Mouse (Mus musculus): ENCODE data around the gene Nol12. TPM values are rescaled to one million over a fixed set of nuclear protein-coding genes. Genes with fewer than 3 reads are reported as not detected.
A peak's percentile ranks its signal among the peaks of the same experiment; 100 is the strongest.

Nol12 gene
- polyA plus RNA-seq, 1 experiment: 39.5 TPM

DNA sequence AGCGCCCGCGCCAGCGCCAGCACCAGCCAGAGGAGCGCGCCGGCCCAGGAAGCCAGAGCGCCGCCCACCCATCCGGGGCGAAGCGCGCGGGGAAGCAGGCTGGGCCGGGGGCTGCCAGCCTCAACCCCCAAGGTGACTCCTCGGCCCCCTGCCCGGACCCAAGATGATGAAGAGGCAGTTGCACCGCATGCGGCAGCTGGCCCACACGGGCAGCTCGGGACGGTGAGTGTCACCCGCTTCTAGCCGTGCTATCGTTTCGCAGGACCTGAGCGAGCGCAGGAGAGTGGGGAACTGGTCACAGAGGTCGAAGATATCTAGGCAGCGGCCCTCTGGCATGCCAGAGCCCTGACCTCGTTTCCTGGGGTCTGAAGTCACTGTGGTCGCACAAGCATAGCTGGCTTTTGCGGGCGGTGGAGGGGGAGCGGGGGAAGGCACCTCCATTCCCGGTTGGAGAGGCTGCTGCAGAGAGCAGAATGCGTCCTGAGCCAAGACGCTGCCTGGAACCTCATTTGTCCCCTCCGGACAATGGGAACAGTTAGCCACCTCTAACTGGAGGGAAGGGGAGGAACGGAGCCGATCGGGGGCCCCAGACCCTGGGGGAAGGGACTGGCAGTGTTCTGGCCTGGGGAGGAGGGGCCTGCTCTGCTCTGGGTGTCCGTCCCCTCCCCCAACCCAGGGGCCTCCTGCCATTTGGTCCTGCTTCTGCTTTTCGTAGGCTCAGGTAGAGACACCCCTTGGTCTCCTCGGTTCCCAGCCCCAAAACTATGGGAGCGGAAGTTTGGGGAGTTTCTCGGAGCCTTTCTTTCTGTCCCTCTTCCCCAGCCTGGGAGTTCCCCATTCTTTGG is 34.8 kb upstream of the Nol12 start, which contains the start of gene Sh3bp1:
TSS of gene Sh3bp1 (plus strand) at position 29 of the 845 bp plus-strand sequence.
- H3K27ac ChIP-seq (ENCODE audit: insufficient read depth, low read length): peak within 1 kb of the TSS; percentile 83
- TF ChIP-seq POLR2A (IDR thresholded peaks at IDR 0.05; ENCODE audit: extremely low read depth, insufficient read depth, low read length) (peak; percentile 42; the same call in 1 of the 2 replicates), CTCF (IDR thresholded peaks at IDR 0.05; ENCODE audit: extremely low read depth, insufficient read depth, low read length) (no peak)
- H3K4me1 ChIP-seq (ENCODE audit: control insufficient read depth, insufficient read depth, low read length): peaks cover 2% of the 10 kb centered on the region; the same call in 1 of the 2 replicates
- H3K4me3 ChIP-seq (ENCODE audit: insufficient read depth, low read length): peak within 1 kb of the TSS; percentile 98

DNA sequence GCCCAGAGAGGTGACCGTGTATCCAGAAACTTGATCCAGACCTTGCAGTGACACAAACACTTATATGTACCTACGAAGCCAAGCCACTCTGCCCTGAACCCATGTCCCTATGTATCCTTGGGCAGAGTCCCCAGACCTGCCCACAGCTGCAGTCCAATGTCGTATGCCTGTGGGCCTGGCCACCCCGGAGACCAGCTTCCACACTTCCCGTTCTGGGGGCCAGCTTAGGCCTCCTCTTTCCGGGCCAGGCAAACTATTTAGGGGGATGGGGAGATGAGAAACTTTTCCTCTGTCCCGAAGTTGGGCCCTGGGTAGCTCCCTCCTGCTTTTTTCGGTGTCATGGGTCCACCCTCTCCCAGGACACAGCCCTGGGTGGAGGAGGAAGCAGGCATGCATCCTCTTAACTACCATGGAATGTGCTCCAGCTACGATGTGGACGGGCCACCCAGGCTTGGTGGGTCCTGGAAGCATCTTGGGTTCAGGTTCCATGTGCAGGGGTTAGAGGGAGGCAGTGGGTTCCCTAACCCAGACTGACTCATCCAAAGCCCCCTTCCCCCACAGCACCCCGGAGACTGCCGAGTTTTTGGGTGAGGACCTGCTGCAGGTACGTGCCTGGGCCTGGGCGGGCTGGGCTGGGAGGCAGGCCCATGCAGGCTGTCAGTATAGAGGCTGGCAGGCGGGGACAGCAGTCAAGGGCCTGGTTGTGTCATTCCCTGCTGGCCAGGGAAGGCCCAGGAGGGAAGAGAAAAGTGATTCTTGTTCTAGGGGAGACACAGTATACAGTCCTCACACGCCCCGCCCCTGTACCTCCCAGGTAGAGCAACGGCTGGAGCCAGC is 33.9 kb upstream of the Nol12 start:
- H3K27ac ChIP-seq (ENCODE audit: insufficient read depth, low read length): no peak overlapping the region
- peak overlapping the region; percentile 98 for H3K4me3 ChIP-seq (ENCODE audit: insufficient read depth, low read length)
- H3K4me1 ChIP-seq (ENCODE audit: control insufficient read depth, insufficient read depth, low read length): peaks cover 2% of the 10 kb centered on the region; the same call in 1 of the 2 replicates
- TF ChIP-seq POLR2A (IDR thresholded peaks at IDR 0.05; ENCODE audit: extremely low read depth, insufficient read depth, low read length) (no peak), CTCF (IDR thresholded peaks at IDR 0.05; ENCODE audit: extremely low read depth, insufficient read depth, low read length) (no peak)

DNA sequence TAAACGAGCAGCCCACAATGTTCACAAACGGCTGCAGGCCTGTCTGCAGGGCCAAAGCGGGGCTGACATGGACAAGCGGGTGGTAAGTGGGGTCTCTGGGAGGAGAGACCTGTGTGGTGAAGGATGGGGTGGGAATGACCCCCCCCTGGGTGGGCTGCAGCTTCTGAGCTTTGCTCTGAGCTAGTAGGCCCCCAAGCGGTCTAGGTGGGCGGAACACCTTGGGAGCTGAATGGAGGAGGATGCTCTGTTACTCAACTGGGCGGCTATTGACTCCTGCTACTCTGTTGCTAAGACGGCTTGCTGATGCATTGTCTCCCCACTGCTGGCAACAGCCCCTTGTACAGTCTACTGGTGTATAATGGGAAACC is 33.3 kb upstream of the Nol12 start:
- TF ChIP-seq CTCF (IDR thresholded peaks at IDR 0.05; ENCODE audit: extremely low read depth, insufficient read depth, low read length) (no peak), POLR2A (IDR thresholded peaks at IDR 0.05; ENCODE audit: extremely low read depth, insufficient read depth, low read length) (no peak)
- H3K4me3 ChIP-seq (ENCODE audit: insufficient read depth, low read length): no peak overlapping the region; the same call in 1 of the 2 replicates
- peaks cover 2% of the 10 kb centered on the region; the same call in 1 of the 2 replicates for H3K4me1 ChIP-seq (ENCODE audit: control insufficient read depth, insufficient read depth, low read length)
- no peak overlapping the region for H3K27ac ChIP-seq (ENCODE audit: insufficient read depth, low read length)

DNA sequence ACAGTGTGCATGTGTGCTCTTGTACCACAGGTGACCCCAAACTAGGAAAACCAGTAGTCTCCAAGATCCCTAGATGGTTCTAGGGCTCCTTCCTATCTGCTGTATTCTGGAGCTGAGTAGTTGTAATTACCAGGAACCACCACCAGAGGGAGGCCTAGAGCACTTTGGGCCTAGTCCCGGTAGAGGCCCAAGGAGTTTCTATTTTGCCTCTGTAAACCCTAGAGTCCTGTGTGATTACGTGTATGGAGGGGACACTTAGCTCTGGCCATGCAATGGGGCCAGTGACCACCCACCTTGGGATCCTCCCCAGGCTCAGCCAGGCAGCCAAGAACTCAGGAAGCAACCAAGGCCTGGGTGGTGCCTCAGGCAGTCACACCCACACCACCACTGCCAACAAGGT is 31.5 kb upstream of the Nol12 start:
- H3K27ac ChIP-seq (ENCODE audit: insufficient read depth, low read length): no peak overlapping the region
- H3K4me3 ChIP-seq (ENCODE audit: insufficient read depth, low read length): no peak overlapping the region
- TF ChIP-seq POLR2A (IDR thresholded peaks at IDR 0.05; ENCODE audit: extremely low read depth, insufficient read depth, low read length): no peak
- peak; percentile 87 for TF ChIP-seq CTCF (IDR thresholded peaks at IDR 0.05; ENCODE audit: extremely low read depth, insufficient read depth, low read length)

DNA sequence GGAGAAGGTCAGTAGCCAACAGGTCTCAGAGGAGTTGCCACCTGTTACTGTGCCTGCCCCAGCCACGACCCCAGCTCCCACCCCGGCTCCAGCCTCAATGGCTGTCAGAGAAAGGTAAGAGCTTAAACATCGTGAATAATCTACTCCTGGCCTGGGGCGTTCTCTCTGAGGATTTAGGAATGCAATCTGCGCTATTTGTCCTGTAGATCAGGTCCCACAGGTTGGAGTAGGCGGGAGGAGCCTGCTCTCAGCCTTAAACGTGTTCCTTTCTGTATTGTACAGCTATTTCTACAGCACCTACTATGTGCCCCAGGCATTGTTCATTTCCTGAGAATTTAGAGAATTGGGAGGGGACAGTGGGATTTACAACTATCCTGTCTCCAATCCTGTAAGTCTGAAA is 26.3 kb upstream of the Nol12 start:
- Histone ChIP-seq H3K4me3 (ENCODE audit: insufficient read depth, low read length) (no peak overlapping the region), H3K27ac (ENCODE audit: insufficient read depth, low read length) (no peak overlapping the region), H3K4me1 (ENCODE audit: control insufficient read depth, insufficient read depth, low read length) (peaks cover 1% of the 10 kb centered on the region; the same call in 1 of the 2 replicates)
- no peak for TF ChIP-seq POLR2A (IDR thresholded peaks at IDR 0.05; ENCODE audit: extremely low read depth, insufficient read depth, low read length)
- TF ChIP-seq CTCF (IDR thresholded peaks at IDR 0.05; ENCODE audit: extremely low read depth, insufficient read depth, low read length): no peak

More for the DNA sequence above, 31.5 kb upstream of the Nol12 start:
- H3K4me1 ChIP-seq (ENCODE audit: control insufficient read depth, insufficient read depth, low read length): peaks cover 2% of the 10 kb centered on the region; the same call in 1 of the 2 replicates

DNA sequence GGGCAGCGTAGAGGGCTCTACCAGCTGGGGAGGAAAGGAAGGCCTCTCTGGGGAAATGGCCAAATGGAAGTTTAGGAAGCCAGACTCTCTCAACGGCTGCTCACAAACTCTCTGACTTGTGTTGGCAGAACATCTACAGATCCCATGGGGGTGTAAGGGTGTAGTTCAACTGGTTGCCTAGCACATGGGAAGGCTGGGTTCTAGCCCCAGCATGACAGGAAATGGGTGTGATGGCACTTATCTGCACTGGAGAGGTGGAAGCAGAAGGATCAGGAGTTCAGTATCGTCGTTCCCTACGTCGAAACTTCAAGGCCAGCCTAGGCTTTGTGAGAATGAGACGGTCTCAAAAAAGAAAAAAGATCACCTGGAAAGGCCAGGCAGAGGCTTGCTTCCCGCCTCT is 25.8 kb upstream of the Nol12 start:
- H3K4me3 ChIP-seq (ENCODE audit: insufficient read depth, low read length): no peak overlapping the region
- no peak for TF ChIP-seq CTCF (IDR thresholded peaks at IDR 0.05; ENCODE audit: extremely low read depth, insufficient read depth, low read length)
- TF ChIP-seq POLR2A (IDR thresholded peaks at IDR 0.05; ENCODE audit: extremely low read depth, insufficient read depth, low read length): no peak
- H3K4me1 ChIP-seq (ENCODE audit: control insufficient read depth, insufficient read depth, low read length): no peaks in the 10 kb centered on the region
- no peak overlapping the region for H3K27ac ChIP-seq (ENCODE audit: insufficient read depth, low read length)

DNA sequence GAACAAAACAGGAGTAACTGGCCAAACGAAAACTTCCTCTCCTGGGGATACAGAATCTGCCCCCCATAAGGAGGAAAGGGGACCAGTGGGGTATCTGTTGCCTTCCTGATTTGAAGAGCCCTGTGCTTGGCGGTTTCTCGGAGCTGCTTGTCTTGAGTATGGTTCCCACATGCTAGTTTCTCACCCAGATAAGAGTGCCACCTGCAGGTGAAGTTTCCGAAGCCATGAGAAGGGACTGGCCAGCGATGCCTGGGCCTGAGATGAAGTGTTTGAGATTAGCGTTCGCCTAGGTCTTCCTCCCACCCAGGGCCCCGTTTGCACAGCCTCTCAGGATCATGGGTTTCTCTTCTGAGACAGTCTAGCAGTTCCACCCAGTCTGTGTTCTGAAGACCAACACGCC is 22.7 kb upstream of the Nol12 start:
- Histone ChIP-seq H3K27ac (ENCODE audit: insufficient read depth, low read length) (no peak overlapping the region), H3K4me1 (ENCODE audit: control insufficient read depth, insufficient read depth, low read length) (peaks cover 4% of the 10 kb centered on the region; the same call in 1 of the 2 replicates), H3K4me3 (ENCODE audit: insufficient read depth, low read length) (no peak overlapping the region)
- TF ChIP-seq POLR2A (IDR thresholded peaks at IDR 0.05; ENCODE audit: extremely low read depth, insufficient read depth, low read length) (no peak), CTCF (IDR thresholded peaks at IDR 0.05; ENCODE audit: extremely low read depth, insufficient read depth, low read length) (peak; percentile 46)

DNA sequence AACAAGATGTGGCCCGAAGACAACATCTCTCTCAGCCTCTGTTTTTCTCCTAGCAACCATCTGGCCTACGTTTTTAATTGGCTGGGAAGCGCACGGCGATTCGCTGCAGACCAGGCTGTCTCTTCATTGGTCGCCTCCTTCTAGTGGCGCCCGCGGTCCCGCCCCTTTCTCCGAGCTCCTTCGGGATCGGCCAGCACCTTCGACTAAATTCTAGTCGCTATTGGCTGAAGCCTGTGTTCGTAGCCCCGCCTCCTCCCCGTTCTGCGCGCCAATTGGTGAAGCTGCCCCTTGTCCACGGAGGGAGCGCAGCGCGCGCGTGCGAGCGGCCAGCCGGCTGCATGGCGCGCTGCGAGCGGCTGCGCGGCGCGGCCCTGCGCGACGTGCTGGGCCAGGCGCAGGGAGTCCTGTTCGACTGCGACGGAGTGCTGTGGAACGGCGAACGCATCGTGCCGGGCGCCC is 21.1 kb upstream of the Nol12 start, which contains the start of gene Pdxp:
TSS of gene Pdxp (plus strand) at position 288 of the 459 bp plus-strand sequence.
- TF ChIP-seq POLR2A (IDR thresholded peaks at IDR 0.05; ENCODE audit: extremely low read depth, insufficient read depth, low read length): peak; percentile 72
- TF ChIP-seq CTCF (IDR thresholded peaks at IDR 0.05; ENCODE audit: extremely low read depth, insufficient read depth, low read length): no peak
- Histone ChIP-seq H3K27ac (ENCODE audit: insufficient read depth, low read length) (peak within 1 kb of the TSS; percentile 76), H3K4me1 (ENCODE audit: control insufficient read depth, insufficient read depth, low read length) (peaks cover 6% of the 10 kb centered on the region), H3K4me3 (ENCODE audit: insufficient read depth, low read length) (peak within 1 kb of the TSS; percentile 87)

Measured in cortical plate, adult 2 months (tissue).